Mouse (Mus musculus) midbrain, postnatal 0 days (tissue): ENCODE measurements at regions not wholly inside any gene's neighbourhood (a gene's known extent, or its start where the extent isn't known, plus 50 kb on each side); places are given as distances from the start of the nearest gene placed in this dataset.

ENCODE experiments used
- ATAC-seq: fragments of 200-750 bp; cut with Nextera tagmentation; 2 replicates; pipeline ENCODE4 v1.8.0; 2017; ENCODE audit warnings: moderate number of reproducible peaks, mild to moderate bottlenecking, moderate TSS enrichment, moderate library complexity; ENCODE audit not compliant: low FRiP score
- DNase-seq: peaks from one replicate; pipeline ENCODE4 v3.0.0-alpha.2; 2015; ENCODE audit warnings: low spot score
- H3K27ac ChIP-seq: fragments of 300-500 bp; sonication (generic); 2 replicates; pipeline ENCODE4 v1.5.1; 2014; ENCODE audit warnings: low read depth, mild to moderate bottlenecking, low read length, mixed read lengths
- H3K27me3 ChIP-seq: fragments of 300-500 bp; sonication (generic); 2 replicates; pipeline ENCODE4 v1.6.1; 2014; ENCODE audit warnings: low read length, control low read depth, mixed read lengths; ENCODE audit not compliant: insufficient read depth
- H3K36me3 ChIP-seq: fragments of 300-500 bp; sonication (generic); 2 replicates; pipeline ENCODE4 v1.6.1; 2014; ENCODE audit warnings: low read length, control low read depth, mixed read lengths; ENCODE audit not compliant: insufficient read depth
- H3K4me1 ChIP-seq: fragments of 300-500 bp; sonication (generic); 2 replicates; pipeline ENCODE4 v1.6.1; 2014; ENCODE audit warnings: mild to moderate bottlenecking, control low read depth, antibody characterized with exemption, low read length, mixed read lengths; ENCODE audit not compliant: insufficient read depth
- H3K4me2 ChIP-seq: fragments of 300-500 bp; sonication (generic); 2 replicates; pipeline ENCODE4 v1.6.1; 2014; ENCODE audit warnings: low read depth, mild to moderate bottlenecking, low read length, mixed read lengths; ENCODE audit not compliant: poor library complexity, severe bottlenecking
- H3K4me3 ChIP-seq: fragments of 300-500 bp; sonication (generic); 2 replicates; pipeline ENCODE4 v1.5.1; 2014; ENCODE audit warnings: low read depth, mild to moderate bottlenecking, low read length, moderate library complexity
- H3K9ac ChIP-seq: fragments of 300-500 bp; sonication (generic); replicated peaks from 2 replicates; pipeline ENCODE4 v1.6.1; 2014; ENCODE audit warnings: mild to moderate bottlenecking, low read length, moderate library complexity, mixed read lengths; ENCODE audit not compliant: poor library complexity, severe bottlenecking
- H3K9me3 ChIP-seq: fragments of 300-500 bp; sonication (generic); 2 replicates; pipeline ENCODE4 v1.6.1; 2016; ENCODE audit warnings: low read length, control low read depth
- CTCF ChIP-seq: IDR thresholded peaks from 2 replicates; pipeline ENCODE4 v1.5.1; 2016; ENCODE audit warnings: antibody characterized with exemption, mild to moderate bottlenecking
- WGBS: fragments of 180-500 bp; shearing (Covaris S2); extraction: QIAGEN DNeasy Blood & Tissue Kit; methylation state at CpG from one replicate; pipeline ENCODE4 v1.1.7; 2014; 5-methylcytosine and 5-hydroxymethylcytosine counted together

DNA sequence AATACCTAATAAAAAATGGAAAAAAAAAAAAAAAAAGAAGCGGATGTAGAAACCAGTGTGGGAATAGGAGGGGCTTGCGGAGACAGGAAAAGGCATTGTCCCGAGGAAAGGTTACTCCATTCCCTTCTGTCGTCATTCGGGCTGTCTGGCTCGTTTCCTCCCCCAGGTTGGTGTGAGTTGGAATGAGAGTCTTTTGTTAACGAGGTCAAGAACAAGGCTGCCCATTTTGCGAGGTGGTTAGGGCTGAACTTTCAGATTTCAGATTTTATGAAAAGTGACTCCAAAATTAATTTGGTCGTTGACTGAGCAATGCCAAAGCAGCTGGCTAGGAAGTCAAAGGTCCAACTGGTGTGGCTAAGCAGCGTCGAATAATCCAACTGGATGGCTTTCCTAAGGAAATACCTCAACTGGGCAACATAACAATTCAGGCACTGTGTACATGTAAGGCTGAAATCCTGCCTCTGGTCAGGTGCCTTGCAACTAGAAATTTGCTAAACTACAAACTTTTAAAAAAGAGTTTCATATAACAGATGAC, 50.6 kb upstream of the Rpl34 start:
- DNase-seq: no peak
- 88% methylated on average over 11 of the region's 11 CpGs for WGBS
- no peaks in the 10 kb centered on the region for H3K9me3 ChIP-seq
- no peaks in the 10 kb centered on the region for H3K36me3 ChIP-seq
- H3K4me1 ChIP-seq: no peaks in the 10 kb centered on the region
- TF ChIP-seq CTCF: no peak
- H3K4me3 ChIP-seq: no peak overlapping the region
- H3K27me3 ChIP-seq: no peaks in the 10 kb centered on the region
- no peak overlapping the region for H3K27ac ChIP-seq
- H3K9ac ChIP-seq: no peak overlapping the region
- no peak for ATAC-seq
- H3K4me2 ChIP-seq: no peak overlapping the region
